Mouse (Mus musculus): ENCODE measurements around the gene Pkmyt1. TPM values are rescaled to one million over a fixed set of nuclear protein-coding genes. Genes with fewer than 3 reads are reported as not detected.
A peak's percentile ranks its signal among the peaks of the same experiment; 100 is the strongest.

Pkmyt1 gene
- polyA plus RNA-seq, 1 experiment from 2014 or later = 47.8 TPM

DNA sequence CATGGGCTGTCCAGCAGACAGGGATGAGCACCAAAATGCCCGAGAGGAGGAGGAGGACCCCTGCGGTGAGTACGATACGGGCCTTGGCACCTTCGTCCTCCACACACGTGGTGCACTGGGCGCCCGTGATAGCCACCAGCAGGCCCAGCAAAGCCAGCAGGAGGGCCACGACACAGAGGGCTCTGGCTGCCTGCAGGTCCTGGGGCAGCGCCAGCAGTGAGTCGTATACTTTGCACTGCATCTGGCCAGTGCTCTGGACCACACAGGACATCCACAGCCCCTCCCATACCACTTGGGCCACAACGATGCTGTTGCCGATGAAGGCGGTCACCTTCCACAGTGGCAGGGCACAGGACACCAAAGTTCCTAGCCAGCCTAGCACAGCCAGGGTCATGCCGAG is 42.9 kb upstream of the Pkmyt1 start:
- H3K4me2 ChIP-seq (ENCODE audit: low read depth, severe bottlenecking) = peak overlapping the region; percentile 36
- no peak overlapping the region for H3K9ac ChIP-seq (ENCODE audit: low read length)
- H3K27ac ChIP-seq (replicated peaks; ENCODE audit: low read depth, low read length) = no peak overlapping the region
- peak overlapping the region; percentile 21 for H3K4me3 ChIP-seq (ENCODE audit: low read depth, low read length)
- 18% methylated on average over 15 of the region's 15 CpGs for WGBS
- H3K36me3 ChIP-seq (ENCODE audit: control insufficient read depth, insufficient read depth, low read length) = no peaks in the 10 kb centered on the region
- ATAC-seq (ENCODE audit: insufficient number of reproducible peaks, low FRiP score, low TSS enrichment, low read depth) = 0 out of 2 replicates have a peak, but pooled peaks have one; percentile 3
- H3K4me1 ChIP-seq (ENCODE audit: control insufficient read depth, insufficient read depth, low read length) = peaks cover 20% of the 10 kb centered on the region
- no peaks in the 10 kb centered on the region for H3K9me3 ChIP-seq (ENCODE audit: control insufficient read depth, low read length)
- H3K27me3 ChIP-seq (ENCODE audit: control insufficient read depth, insufficient read depth, low read length) = peaks cover 49% of the 10 kb centered on the region
- peak; percentile 28 for DNase-seq (ENCODE audit: low spot score)

GRCm38 (mm10) chr17:23683856-23684672 is 42.1 kb upstream of the Pkmyt1 start, which contains the start of gene Cldn9:
TSS of gene Cldn9 (minus strand) at chr17:23684026.
- ATAC-seq (ENCODE audit: insufficient number of reproducible peaks, low FRiP score, low TSS enrichment, low read depth) (peak; percentile 81), DNase-seq (ENCODE audit: low spot score) (peak; percentile 40)
- Histone ChIP-seq H3K4me1 (ENCODE audit: control insufficient read depth, insufficient read depth, low read length) (peaks cover 20% of the 10 kb centered on the region), H3K27me3 (ENCODE audit: control insufficient read depth, insufficient read depth, low read length) (peaks cover 41% of the 10 kb centered on the region), H3K36me3 (ENCODE audit: control insufficient read depth, insufficient read depth, low read length) (no peaks in the 10 kb centered on the region), H3K27ac (replicated peaks; ENCODE audit: low read depth, low read length) (no peak within 1 kb of the TSS), H3K4me2 (ENCODE audit: low read depth, severe bottlenecking) (peak within 1 kb of the TSS; percentile 36), H3K9me3 (ENCODE audit: control insufficient read depth, low read length) (no peaks in the 10 kb centered on the region), H3K9ac (ENCODE audit: low read length) (no peak within 1 kb of the TSS), H3K4me3 (ENCODE audit: low read depth, low read length) (peak within 1 kb of the TSS; percentile 21)
- WGBS = 14% methylated on average over 15 of the region's 15 CpGs

GRCm38 (mm10) chr17:23694491-23694890 is 31.6 kb upstream of the Pkmyt1 start:
- WGBS = 63% methylated on average over 1 of the region's 1 CpGs
- Histone ChIP-seq H3K27ac (replicated peaks; ENCODE audit: low read depth, low read length) (no peak overlapping the region), H3K27me3 (ENCODE audit: control insufficient read depth, insufficient read depth, low read length) (peaks cover 14% of the 10 kb centered on the region)

DNA sequence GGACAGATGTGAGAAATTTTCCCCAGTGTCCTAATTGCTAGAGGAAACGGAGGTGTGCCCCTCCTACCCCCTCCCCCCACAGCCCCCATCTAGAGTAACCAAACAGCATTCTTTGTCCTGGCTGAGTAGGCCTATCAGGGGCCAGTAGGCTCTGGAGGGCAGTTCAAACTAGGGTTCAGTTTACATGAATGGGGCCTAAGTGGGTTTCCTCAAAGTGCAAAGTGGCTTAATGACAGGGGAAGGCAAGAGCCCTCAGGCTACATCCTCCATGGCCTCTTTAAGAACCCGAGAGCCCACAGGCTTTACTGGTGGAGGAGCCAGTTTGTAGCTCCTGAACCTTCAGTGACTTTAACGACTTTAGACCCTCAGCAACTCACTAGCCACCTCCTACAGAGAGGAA is 30.3 kb upstream of the Pkmyt1 start:
- peak; percentile 64 for DNase-seq (ENCODE audit: low spot score)
- ATAC-seq (ENCODE audit: insufficient number of reproducible peaks, low FRiP score, low TSS enrichment, low read depth) = peak; percentile 88

More at GRCm38 (mm10) chr17:23694491-23694890, 31.6 kb upstream of the Pkmyt1 start:
- H3K4me1 ChIP-seq (ENCODE audit: control insufficient read depth, insufficient read depth, low read length) = peaks cover 11% of the 10 kb centered on the region
- DNase-seq (ENCODE audit: low spot score) (no peak), ATAC-seq (ENCODE audit: insufficient number of reproducible peaks, low FRiP score, low TSS enrichment, low read depth) (0 out of 2 replicates have a peak, but pooled peaks have one; percentile 23)
- no peaks in the 10 kb centered on the region for H3K9me3 ChIP-seq (ENCODE audit: control insufficient read depth, low read length)
- H3K36me3 ChIP-seq (ENCODE audit: control insufficient read depth, insufficient read depth, low read length) = no peaks in the 10 kb centered on the region
- no peak overlapping the region for H3K4me3 ChIP-seq (ENCODE audit: low read depth, low read length)
- H3K9ac ChIP-seq (ENCODE audit: low read length) = no peak overlapping the region
- H3K4me2 ChIP-seq (ENCODE audit: low read depth, severe bottlenecking) = no peak overlapping the region

DNA sequence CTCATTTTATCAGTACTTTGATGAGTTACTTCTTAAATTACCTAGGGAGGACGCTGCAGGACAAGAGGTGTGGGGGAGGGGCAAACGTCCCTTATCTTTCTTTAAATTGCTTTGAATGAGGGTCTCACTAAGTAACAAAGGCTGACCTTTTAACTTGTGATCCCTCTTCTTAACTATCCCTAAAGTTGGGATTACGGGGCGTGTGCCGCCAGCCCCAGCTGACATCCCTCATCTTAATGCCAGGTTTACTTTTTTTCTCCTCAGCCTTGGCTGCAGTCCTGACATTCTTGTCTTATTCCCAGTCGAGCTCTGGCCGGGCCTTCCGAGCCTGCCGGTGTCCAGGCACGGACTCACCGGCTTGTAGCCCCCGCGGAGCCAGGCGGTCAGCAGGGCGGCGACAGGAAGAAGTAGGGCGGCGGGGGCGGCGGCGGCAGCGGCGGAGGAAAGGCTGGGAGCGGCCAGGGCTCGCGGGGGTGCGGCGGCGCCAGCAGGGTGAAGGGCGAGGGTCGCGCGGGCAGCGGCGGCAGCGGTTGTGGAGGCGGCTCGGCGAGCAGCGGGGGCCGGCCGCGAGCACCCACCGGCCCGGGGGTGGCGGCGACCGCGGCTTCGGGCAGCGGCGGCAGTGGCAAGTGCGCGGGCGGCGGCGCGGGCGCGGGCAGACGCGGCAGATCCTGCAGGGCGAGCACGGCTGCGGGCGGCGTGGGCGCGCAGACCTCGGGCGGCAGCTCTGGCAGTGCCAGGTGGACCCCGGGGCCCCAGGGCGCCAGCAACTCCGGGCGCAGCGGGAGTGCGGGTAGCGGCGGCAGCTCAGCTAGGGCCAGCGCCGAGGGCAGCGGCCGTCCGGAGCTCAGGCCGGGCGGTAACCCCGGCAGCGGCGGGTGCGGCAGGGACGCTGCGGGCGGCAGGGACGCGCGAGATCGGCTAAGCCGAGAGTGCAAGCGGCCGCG is 26.7 kb upstream of the Pkmyt1 start:
- H3K9ac ChIP-seq (ENCODE audit: low read length) = peak overlapping the region; percentile 30; the same call in 1 of the 2 replicates
- ATAC-seq (ENCODE audit: insufficient number of reproducible peaks, low FRiP score, low TSS enrichment, low read depth) = no peak
- WGBS = under 1% methylated on average over 78 of the region's 101 CpGs
- H3K4me2 ChIP-seq (ENCODE audit: low read depth, severe bottlenecking) = peak overlapping the region; percentile 100
- H3K27me3 ChIP-seq (ENCODE audit: control insufficient read depth, insufficient read depth, low read length) = peaks cover 22% of the 10 kb centered on the region
- peak; percentile 47 for DNase-seq (ENCODE audit: low spot score)
- H3K4me3 ChIP-seq (ENCODE audit: low read depth, low read length) = peak overlapping the region; percentile 54
- no peak overlapping the region for H3K27ac ChIP-seq (replicated peaks; ENCODE audit: low read depth, low read length)
- no peaks in the 10 kb centered on the region for H3K36me3 ChIP-seq (ENCODE audit: control insufficient read depth, insufficient read depth, low read length)
- H3K4me1 ChIP-seq (ENCODE audit: control insufficient read depth, insufficient read depth, low read length) = peaks cover 14% of the 10 kb centered on the region
- no peaks in the 10 kb centered on the region for H3K9me3 ChIP-seq (ENCODE audit: control insufficient read depth, low read length)

More for the DNA sequence above, 30.3 kb upstream of the Pkmyt1 start:
- Histone ChIP-seq H3K4me2 (ENCODE audit: low read depth, severe bottlenecking) (no peak overlapping the region), H3K4me3 (ENCODE audit: low read depth, low read length) (no peak overlapping the region), H3K9me3 (ENCODE audit: control insufficient read depth, low read length) (no peaks in the 10 kb centered on the region), H3K27ac (replicated peaks; ENCODE audit: low read depth, low read length) (no peak overlapping the region), H3K9ac (ENCODE audit: low read length) (no peak overlapping the region), H3K27me3 (ENCODE audit: control insufficient read depth, insufficient read depth, low read length) (peaks cover 19% of the 10 kb centered on the region), H3K36me3 (ENCODE audit: control insufficient read depth, insufficient read depth, low read length) (no peaks in the 10 kb centered on the region), H3K4me1 (ENCODE audit: control insufficient read depth, insufficient read depth, low read length) (peaks cover 14% of the 10 kb centered on the region)
- 4% methylated on average over 3 of the region's 3 CpGs for WGBS

GRCm38 (mm10) chr17:23700079-23700478 is 26.1 kb upstream of the Pkmyt1 start:
- Histone ChIP-seq H3K9ac (ENCODE audit: low read length) (peak overlapping the region; percentile 30; the same call in 1 of the 2 replicates), H3K4me3 (ENCODE audit: low read depth, low read length) (peak overlapping the region; percentile 54), H3K27ac (replicated peaks; ENCODE audit: low read depth, low read length) (no peak overlapping the region), H3K4me1 (ENCODE audit: control insufficient read depth, insufficient read depth, low read length) (peaks cover 9% of the 10 kb centered on the region), H3K27me3 (ENCODE audit: control insufficient read depth, insufficient read depth, low read length) (peaks cover 22% of the 10 kb centered on the region), H3K9me3 (ENCODE audit: control insufficient read depth, low read length) (no peaks in the 10 kb centered on the region), H3K4me2 (ENCODE audit: low read depth, severe bottlenecking) (peak overlapping the region; percentile 100), H3K36me3 (ENCODE audit: control insufficient read depth, insufficient read depth, low read length) (no peaks in the 10 kb centered on the region)
- WGBS = under 1% methylated on average over 28 of the region's 28 CpGs
- ATAC-seq (ENCODE audit: insufficient number of reproducible peaks, low FRiP score, low TSS enrichment, low read depth) = peak; percentile 74
- peak; percentile 89 for DNase-seq (ENCODE audit: low spot score)

DNA sequence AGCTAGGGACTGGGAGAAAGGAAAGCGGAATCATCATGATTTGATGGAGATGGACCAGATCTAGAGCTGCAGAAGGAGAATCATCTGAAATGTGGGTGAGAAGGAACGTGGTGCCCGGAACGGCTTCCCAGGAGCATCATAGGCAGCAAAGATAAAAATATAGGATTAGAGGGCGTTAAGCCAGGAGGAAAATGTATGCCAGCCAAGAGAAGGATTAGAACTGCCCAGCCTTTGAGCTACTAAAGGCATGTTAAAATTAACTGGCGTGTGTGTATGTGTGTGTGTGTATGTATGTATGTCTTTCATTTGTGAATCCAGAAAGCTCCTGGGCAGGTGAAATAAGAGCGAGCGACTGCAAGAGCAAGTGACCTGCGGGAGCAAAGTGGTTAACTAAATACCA is 22.8 kb upstream of the Pkmyt1 start:
- Histone ChIP-seq H3K4me2 (ENCODE audit: low read depth, severe bottlenecking) (no peak overlapping the region), H3K27ac (replicated peaks; ENCODE audit: low read depth, low read length) (no peak overlapping the region), H3K4me3 (ENCODE audit: low read depth, low read length) (no peak overlapping the region), H3K4me1 (ENCODE audit: control insufficient read depth, insufficient read depth, low read length) (peaks cover 3% of the 10 kb centered on the region; the same call in 1 of the 2 replicates), H3K27me3 (ENCODE audit: control insufficient read depth, insufficient read depth, low read length) (peaks cover 18% of the 10 kb centered on the region), H3K9ac (ENCODE audit: low read length) (no peak overlapping the region), H3K9me3 (ENCODE audit: control insufficient read depth, low read length) (no peaks in the 10 kb centered on the region), H3K36me3 (ENCODE audit: control insufficient read depth, insufficient read depth, low read length) (no peaks in the 10 kb centered on the region)
- ATAC-seq (ENCODE audit: insufficient number of reproducible peaks, low FRiP score, low TSS enrichment, low read depth) (no peak), DNase-seq (ENCODE audit: low spot score) (no peak)
- WGBS = 88% methylated on average over 9 of the region's 9 CpGs

DNA sequence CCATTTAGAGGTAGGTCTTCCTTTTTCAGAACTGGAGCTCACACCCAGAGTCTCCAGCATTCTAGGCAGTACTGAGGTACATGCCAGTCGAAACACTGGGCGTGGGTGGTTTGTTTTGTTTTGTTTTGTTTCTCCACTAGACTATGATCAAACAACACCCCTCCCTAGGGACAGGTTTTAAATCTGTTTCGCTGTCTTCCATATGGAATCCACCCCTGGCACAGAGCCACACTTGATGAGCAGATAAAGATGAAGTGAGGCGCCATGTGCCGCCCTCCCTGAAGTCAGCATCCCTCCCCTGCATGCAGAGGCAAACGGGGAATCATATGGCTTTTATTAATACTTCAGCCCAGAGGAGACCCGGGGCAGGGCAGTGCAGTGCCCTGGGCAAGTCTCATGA is 21.4 kb upstream of the Pkmyt1 start:
- WGBS = 48% methylated on average over 7 of the region's 7 CpGs
- DNase-seq (ENCODE audit: low spot score) = no peak

More for the DNA sequence above, 21.4 kb upstream of the Pkmyt1 start:
- Histone ChIP-seq H3K27ac (replicated peaks; ENCODE audit: low read depth, low read length) (no peak overlapping the region), H3K4me2 (ENCODE audit: low read depth, severe bottlenecking) (no peak overlapping the region), H3K27me3 (ENCODE audit: control insufficient read depth, insufficient read depth, low read length) (peaks cover 6% of the 10 kb centered on the region), H3K4me3 (ENCODE audit: low read depth, low read length) (no peak overlapping the region), H3K36me3 (ENCODE audit: control insufficient read depth, insufficient read depth, low read length) (no peaks in the 10 kb centered on the region), H3K9ac (ENCODE audit: low read length) (no peak overlapping the region), H3K4me1 (ENCODE audit: control insufficient read depth, insufficient read depth, low read length) (peaks cover under 1% of the 10 kb centered on the region; the same call in 1 of the 2 replicates), H3K9me3 (ENCODE audit: control insufficient read depth, low read length) (no peaks in the 10 kb centered on the region)
- ATAC-seq (ENCODE audit: insufficient number of reproducible peaks, low FRiP score, low TSS enrichment, low read depth) = no peak

Measured in limb, embryonic 11.5 days (tissue).